Mouse (Mus musculus) cortical plate, adult 2 months (tissue): ENCODE measurements around the gene Ski.

Source experiments
- CTCF ChIP-seq: fragments of 200-500 bp; IDR thresholded peaks from 2 replicates; pipeline ENCODE4 v1.5.1; 2011; ENCODE audit warnings: mild to moderate bottlenecking, control low read depth, low read length; ENCODE audit not compliant: insufficient read depth; ENCODE audit errors: extremely low read depth
- POLR2A ChIP-seq: fragments of 200-500 bp; IDR thresholded peaks from 2 replicates; pipeline ENCODE4 v1.6.1; 2011; ENCODE audit warnings: mild to moderate bottlenecking, low read length, control low read depth; ENCODE audit not compliant: insufficient read depth; ENCODE audit errors: extremely low read depth

DNA sequence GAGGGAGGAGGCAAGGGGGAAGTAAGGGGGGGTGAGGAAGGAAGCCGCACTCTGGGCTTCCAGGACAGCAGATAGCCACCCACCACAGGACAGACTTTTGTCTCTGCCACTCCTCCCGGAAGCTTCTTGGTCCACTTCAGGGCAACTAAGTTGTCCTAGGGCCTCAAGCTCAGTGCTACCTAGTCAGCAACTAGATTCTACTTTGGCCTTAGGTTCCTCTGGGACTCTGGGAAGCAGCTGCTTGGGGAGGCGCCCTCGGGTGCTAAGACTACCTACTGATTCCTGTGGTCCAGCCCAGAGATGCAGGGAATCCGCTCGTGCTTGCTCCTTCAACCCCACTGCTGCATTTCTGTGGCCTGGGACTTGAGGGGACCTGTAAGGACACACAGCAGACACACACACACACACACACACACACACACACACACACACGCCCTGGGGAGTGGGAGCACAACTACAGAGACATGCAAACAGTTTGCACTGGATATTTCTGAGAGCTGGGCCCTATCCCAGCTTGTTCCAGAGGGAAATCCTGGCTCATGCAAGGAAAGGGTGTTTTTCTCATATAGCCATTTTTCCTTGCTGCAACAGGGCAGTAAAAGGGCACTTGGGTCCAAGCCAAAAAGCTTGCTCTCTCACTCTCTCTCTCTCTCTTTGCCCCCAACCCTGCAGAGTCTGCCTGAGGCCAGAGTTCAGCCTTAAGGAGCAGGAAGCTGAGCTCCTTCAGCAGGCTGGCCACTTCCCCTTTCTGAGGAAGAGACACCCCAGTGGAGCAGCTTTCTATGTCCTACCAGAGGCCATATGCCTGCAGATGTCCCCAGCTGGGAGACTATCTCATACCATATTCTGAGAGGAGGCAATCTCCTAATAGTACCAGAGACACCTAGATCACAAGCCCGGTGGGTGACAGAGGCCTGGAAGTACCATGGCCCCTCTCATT lies 12.2 kb upstream of the Ski start:
- TF ChIP-seq POLR2A (no peak), CTCF (no peak)
